Mouse (Mus musculus): ENCODE results near the gene Mpped2. TPM values are rescaled to one million over a fixed set of nuclear protein-coding genes. Genes with fewer than 3 reads are reported as not detected.

The Mpped2 gene
- total RNA-seq, 2 experiments from 2014 or later = 33.2 to 40.0 TPM

GRCm38 (mm10) chr2:106857258-106857657 lies 164.2 kb downstream of the Mpped2 start:
- no peak for DNase-seq

GRCm38 (mm10) chr2:106857711-106858110 lies 164.6 kb downstream of the Mpped2 start:
- DNase-seq = no peak

GRCm38 (mm10) chr2:106860856-106861679 lies 168.0 kb downstream of the Mpped2 start:
- no peak for DNase-seq

- DNase-seq = no peak
These were observed 170.1 kb downstream of the Mpped2 start for GRCm38 (mm10) chr2:106863050-106863653.

- no peak for DNase-seq
These were observed 172.2 kb downstream of the Mpped2 start for GRCm38 (mm10) chr2:106865148-106865786.

- DNase-seq = no peak
These were observed 173.2 kb downstream of the Mpped2 start for GRCm38 (mm10) chr2:106866303-106866702.

- DNase-seq = no peak
These were observed 177.8 kb downstream of the Mpped2 start for GRCm38 (mm10) chr2:106870886-106871285.

- DNase-seq = no peak
These were observed 180.1 kb downstream of the Mpped2 start for GRCm38 (mm10) chr2:106873166-106873565.

GRCm38 (mm10) chr2:106883390-106883789 lies 190.3 kb downstream of the Mpped2 start:
- DNase-seq = no peak

GRCm38 (mm10) chr2:106888174-106888573 lies 195.1 kb downstream of the Mpped2 start:
- no peak for DNase-seq

GRCm38 (mm10) chr2:106889297-106890000 lies 196.4 kb downstream of the Mpped2 start:
- DNase-seq = no peak

GRCm38 (mm10) chr2:106893376-106893775 lies 200.3 kb downstream of the Mpped2 start:
- DNase-seq = no peak

- DNase-seq = no peak
These were observed 202.4 kb downstream of the Mpped2 start for GRCm38 (mm10) chr2:106895326-106896023.

GRCm38 (mm10) chr2:106896024-106896384 lies 202.9 kb downstream of the Mpped2 start:
- DNase-seq = no peak

GRCm38 (mm10) chr2:106911951-106912480 lies 218.9 kb downstream of the Mpped2 start:
- DNase-seq = no peak
